Mouse (Mus musculus) retina, postnatal 7 days (tissue): ENCODE measurements around the gene Il34.
A peak's percentile ranks its signal among the peaks of the same experiment; 100 is the strongest.

Experiments
- DNase-seq: peaks from one replicate; pipeline ENCODE4 v3.0.0-alpha.2; 2012; ENCODE audit warnings: low read depth, low spot score

Il34 gene

GRCm38 (mm10) chr8:110740629-110741175 lies 65.0 kb downstream of the Il34 start:
- no peak for DNase-seq

GRCm38 (mm10) chr8:110738591-110739195 lies 67.0 kb downstream of the Il34 start:
- no peak for DNase-seq

- DNase-seq, result no peak
Observed at GRCm38 (mm10) chr8:110733036-110733435, 72.7 kb downstream of the Il34 start.

GRCm38 (mm10) chr8:110731346-110731859 lies 74.3 kb downstream of the Il34 start:
- DNase-seq, result no peak

- peak; percentile 58 for DNase-seq
Observed at GRCm38 (mm10) chr8:110726893-110727292, 78.8 kb downstream of the Il34 start.

GRCm38 (mm10) chr8:110725084-110725838 lies 80.5 kb downstream of the Il34 start:
- no peak for DNase-seq

GRCm38 (mm10) chr8:110724493-110724892 lies 81.2 kb downstream of the Il34 start:
- DNase-seq, result no peak

- no peak for DNase-seq
Observed at GRCm38 (mm10) chr8:110722414-110723011, 83.2 kb downstream of the Il34 start.

- peak; percentile 42 for DNase-seq
Observed at GRCm38 (mm10) chr8:110721606-110722413, 83.9 kb downstream of the Il34 start.

- DNase-seq, result peak; percentile 76
Observed at GRCm38 (mm10) chr8:110720685-110721598, 84.8 kb downstream of the Il34 start, which contains the start of gene Mtss1l. Mtss1l (plus strand) TSS chr8:110721476.

GRCm38 (mm10) chr8:110719898-110720653 lies 85.6 kb downstream of the Il34 start:
- DNase-seq, result no peak

GRCm38 (mm10) chr8:110718969-110719670 lies 86.6 kb downstream of the Il34 start:
- DNase-seq, result no peak

- DNase-seq, result no peak
Observed at GRCm38 (mm10) chr8:110718209-110718968, 87.3 kb downstream of the Il34 start.

GRCm38 (mm10) chr8:110717131-110717530 lies 88.6 kb downstream of the Il34 start:
- no peak for DNase-seq

GRCm38 (mm10) chr8:110716075-110716474 lies 89.6 kb downstream of the Il34 start:
- DNase-seq, result no peak

- DNase-seq, result peak; percentile 57
Observed at GRCm38 (mm10) chr8:110714827-110715519, 90.8 kb downstream of the Il34 start.

GRCm38 (mm10) chr8:110713073-110713472 lies 92.7 kb downstream of the Il34 start:
- no peak for DNase-seq
